Mouse (Mus musculus) testis, adult 2 months (tissue): ENCODE data around the gene Ankfn1. TPM values are rescaled to one million over a fixed set of nuclear protein-coding genes. Genes with fewer than 3 reads are reported as not detected.

ENCODE experiments used
- H3K27ac ChIP-seq: fragments of 200-500 bp; 2 replicates; pipeline ENCODE4 v1.5.1; 2012; ENCODE audit warnings: low read depth, low read length; ENCODE audit not compliant: control insufficient read depth, insufficient read depth
- H3K27me3 ChIP-seq: fragments of 200-500 bp; 2 replicates; pipeline ENCODE4 v1.6.1; 2012; ENCODE audit warnings: mild to moderate bottlenecking, low read length, moderate library complexity; ENCODE audit not compliant: control insufficient read depth, insufficient read depth
- H3K36me3 ChIP-seq: fragments of 200-500 bp; 2 replicates; pipeline ENCODE4 v1.6.1; 2012; ENCODE audit warnings: mild to moderate bottlenecking, low read length; ENCODE audit not compliant: control insufficient read depth, insufficient read depth
- H3K4me1 ChIP-seq: fragments of 200-500 bp; 2 replicates; pipeline ENCODE4 v1.6.1; 2012; ENCODE audit warnings: low read length; ENCODE audit not compliant: control insufficient read depth, insufficient read depth
- H3K4me3 ChIP-seq: fragments of 200-500 bp; 2 replicates; pipeline ENCODE4 v1.5.1; 2012; ENCODE audit warnings: low read depth, mild to moderate bottlenecking, low read length, moderate library complexity, mixed read lengths; ENCODE audit not compliant: control insufficient read depth
- CTCF ChIP-seq: fragments of 200-500 bp; IDR thresholded peaks from 2 replicates; pipeline ENCODE4 v1.5.1; 2012; ENCODE audit warnings: low read depth, mild to moderate bottlenecking, inconsistent platforms, low read length, moderate library complexity; ENCODE audit not compliant: control insufficient read depth, insufficient read depth, insufficient replicate concordance
- POLR2A ChIP-seq: fragments of 200-500 bp; IDR thresholded peaks from 2 replicates; pipeline ENCODE4 v1.6.1; 2012; ENCODE audit warnings: low read depth, mild to moderate bottlenecking, inconsistent platforms, low read length, moderate library complexity; ENCODE audit not compliant: control insufficient read depth
- polyA plus RNA-seq: library from polyadenylated mRNA; depleted of rRNA; stranded (reverse); fragments of >200 nt; gene quantifications from 2 replicates; pipeline ENCODE4 v1.2.3, GENCODE M21; 2012; rRNA removed

Gene Ankfn1
- 6.6 and 8.7 TPM in 2 replicates for polyA plus RNA-seq

DNA sequence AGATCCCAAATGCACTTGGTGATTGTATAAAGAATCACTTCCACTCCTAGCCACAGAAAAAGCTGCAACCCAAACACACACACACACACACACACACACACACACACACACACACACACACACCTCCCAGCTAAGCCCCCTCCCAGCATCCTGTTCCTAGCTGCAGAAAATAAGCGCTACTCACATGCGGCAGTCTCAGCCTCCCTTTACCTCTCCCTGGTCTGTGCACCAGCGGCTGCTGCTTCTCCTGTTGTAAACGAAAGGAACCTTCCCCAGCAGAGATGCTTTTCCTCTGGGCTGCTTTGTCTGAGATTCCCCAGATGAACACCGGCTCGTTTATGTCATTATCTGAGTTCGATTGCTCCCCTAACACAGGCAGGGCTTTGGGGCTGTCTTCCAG, at the start of gene Ankfn1:
Ankfn1 (minus strand) TSS at position 223 of the 400 bp plus-strand sequence.
- no peaks in the 10 kb centered on the region for H3K4me1 ChIP-seq
- TF ChIP-seq CTCF (no peak), POLR2A (no peak)
- H3K27ac ChIP-seq: no peak within 1 kb of the TSS
- no peak within 1 kb of the TSS for H3K4me3 ChIP-seq
- H3K36me3 ChIP-seq: no peaks in the 10 kb centered on the region
- no peaks in the 10 kb centered on the region for H3K27me3 ChIP-seq

DNA sequence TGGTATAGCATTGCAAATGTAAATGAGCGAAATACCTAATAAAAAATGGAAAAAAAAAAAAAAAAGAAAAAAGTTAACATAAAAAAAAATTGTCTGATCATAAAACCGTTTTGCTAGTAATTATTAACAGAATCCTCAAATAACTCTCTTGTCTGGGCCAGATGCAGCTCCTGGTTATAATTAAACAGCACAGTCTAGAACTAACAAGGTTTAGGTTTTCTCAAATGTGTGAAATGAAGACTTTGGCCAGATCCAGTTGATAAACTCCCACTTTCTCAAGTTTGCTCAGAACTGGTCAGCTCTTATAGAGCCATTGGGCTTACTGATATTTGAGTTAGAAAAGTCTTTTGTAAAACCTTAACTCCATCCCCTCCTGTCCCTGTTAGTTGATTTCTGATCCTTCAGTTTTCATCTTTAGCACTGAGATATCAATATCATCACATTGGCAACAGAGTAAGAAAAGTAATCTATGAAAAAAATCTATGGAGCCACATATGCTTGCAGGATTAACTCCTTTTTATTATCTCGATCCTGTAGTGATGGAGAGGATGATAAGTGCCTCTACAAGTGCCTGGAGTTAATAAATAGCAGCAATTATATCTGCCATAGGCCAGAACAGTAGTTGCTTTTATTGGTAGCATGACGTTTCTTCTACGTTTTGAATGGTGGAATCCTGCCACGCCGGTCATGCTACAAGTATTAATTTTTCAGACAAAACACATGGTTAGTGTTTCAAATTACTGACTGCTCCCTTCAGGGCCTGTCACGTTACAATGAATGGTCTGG, 46.4 kb upstream of the Ankfn1 start:
- TF ChIP-seq CTCF (no peak), POLR2A (no peak)
- Histone ChIP-seq H3K36me3 (no peaks in the 10 kb centered on the region), H3K4me3 (no peak overlapping the region), H3K4me1 (no peaks in the 10 kb centered on the region), H3K27ac (no peak overlapping the region), H3K27me3 (no peaks in the 10 kb centered on the region)

DNA sequence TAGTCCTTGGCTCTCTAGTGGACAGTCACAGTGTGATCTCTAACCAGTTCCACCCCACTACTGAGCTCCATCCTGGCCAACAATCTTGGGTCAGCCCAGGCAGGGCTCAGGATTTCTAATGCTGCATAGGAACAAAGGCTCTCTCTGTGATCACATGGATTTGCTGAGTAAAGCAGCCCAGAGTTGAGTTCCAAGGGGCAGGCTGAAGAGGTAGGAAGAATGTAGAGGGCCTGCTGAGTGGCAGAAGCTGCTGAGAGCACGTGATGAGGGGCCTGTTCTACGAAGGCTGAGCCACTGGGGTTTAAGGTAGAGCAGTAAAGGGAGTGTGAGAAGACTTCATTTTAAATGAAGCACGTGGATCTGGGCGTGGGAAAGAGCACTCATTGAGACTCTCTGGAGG, 41.1 kb upstream of the Ankfn1 start:
- TF ChIP-seq CTCF (no peak), POLR2A (no peak)
- no peak overlapping the region for H3K4me3 ChIP-seq
- no peak overlapping the region for H3K27ac ChIP-seq

DNA sequence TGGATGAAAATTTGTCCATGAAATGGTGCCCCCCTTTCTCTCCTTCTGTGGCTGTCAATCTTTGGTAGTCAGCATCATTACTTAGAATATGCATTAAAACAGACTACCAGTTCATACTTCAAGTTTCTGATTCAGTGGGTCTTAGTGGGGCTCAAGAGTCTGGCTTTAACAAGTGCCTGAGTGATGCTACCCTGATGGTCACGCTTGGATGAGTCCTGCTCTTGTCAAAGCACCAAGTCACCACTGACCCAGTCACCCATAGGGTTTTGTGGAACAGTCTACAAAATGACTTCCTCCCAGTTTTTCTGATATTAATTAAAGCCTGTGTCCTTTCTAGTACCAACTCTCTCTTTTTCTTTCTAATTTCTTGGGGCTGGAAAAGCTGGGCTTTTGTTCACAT, 34.0 kb upstream of the Ankfn1 start:
- no peak for TF ChIP-seq CTCF
- no peak for TF ChIP-seq POLR2A
- no peaks in the 10 kb centered on the region for H3K36me3 ChIP-seq
- no peaks in the 10 kb centered on the region for H3K27me3 ChIP-seq
- H3K27ac ChIP-seq: no peak overlapping the region
- H3K4me1 ChIP-seq: no peaks in the 10 kb centered on the region
- H3K4me3 ChIP-seq: no peak overlapping the region

More for the DNA sequence above, 41.1 kb upstream of the Ankfn1 start:
- Histone ChIP-seq H3K4me1 (no peaks in the 10 kb centered on the region), H3K27me3 (no peaks in the 10 kb centered on the region), H3K36me3 (no peaks in the 10 kb centered on the region)

DNA sequence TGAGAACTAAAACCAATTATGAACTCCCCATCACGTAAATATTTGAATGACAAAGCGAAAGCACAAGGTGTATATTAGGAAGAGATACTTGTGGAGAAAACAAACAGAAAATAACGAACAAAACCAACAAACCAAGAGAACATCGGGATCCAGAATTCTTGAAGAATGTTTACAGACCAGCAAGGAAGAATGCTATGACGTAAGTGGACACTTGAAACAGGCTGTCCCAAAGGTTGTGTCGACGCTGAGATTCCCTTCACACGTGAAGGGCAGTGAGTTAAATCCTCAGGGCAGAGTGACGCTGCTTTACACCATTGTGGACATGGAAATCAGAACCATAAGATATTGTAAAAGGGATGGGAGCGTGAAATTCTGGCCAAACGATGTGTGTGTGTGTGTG, 30.5 kb upstream of the Ankfn1 start:
- TF ChIP-seq POLR2A (no peak), CTCF (no peak)
- H3K27me3 ChIP-seq: no peaks in the 10 kb centered on the region
- H3K4me3 ChIP-seq: no peak overlapping the region
- H3K36me3 ChIP-seq: no peaks in the 10 kb centered on the region
- no peaks in the 10 kb centered on the region for H3K4me1 ChIP-seq
- no peak overlapping the region for H3K27ac ChIP-seq

DNA sequence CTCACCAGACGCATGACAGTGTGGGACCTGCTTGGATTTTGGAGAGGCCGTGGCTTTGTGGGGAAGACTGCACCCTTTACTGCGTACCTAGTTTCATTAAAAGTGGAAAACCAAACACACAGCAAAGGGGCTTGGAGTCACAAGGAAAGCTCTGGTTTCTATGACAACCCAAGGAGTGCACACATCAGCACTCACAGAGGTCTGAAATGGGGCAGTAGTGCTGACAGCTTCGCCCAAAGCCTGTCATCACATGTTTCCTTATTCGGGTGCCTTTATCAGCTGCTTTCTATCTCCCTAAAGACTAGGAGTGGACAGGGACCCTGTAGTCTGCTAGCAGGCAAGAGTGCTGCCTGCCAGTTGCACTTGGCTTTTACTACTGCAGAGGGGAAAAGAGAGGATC, 27.4 kb upstream of the Ankfn1 start:
- Histone ChIP-seq H3K36me3 (no peaks in the 10 kb centered on the region), H3K27me3 (no peaks in the 10 kb centered on the region), H3K27ac (no peak overlapping the region), H3K4me1 (no peaks in the 10 kb centered on the region), H3K4me3 (no peak overlapping the region)
- TF ChIP-seq POLR2A (no peak), CTCF (no peak)

DNA sequence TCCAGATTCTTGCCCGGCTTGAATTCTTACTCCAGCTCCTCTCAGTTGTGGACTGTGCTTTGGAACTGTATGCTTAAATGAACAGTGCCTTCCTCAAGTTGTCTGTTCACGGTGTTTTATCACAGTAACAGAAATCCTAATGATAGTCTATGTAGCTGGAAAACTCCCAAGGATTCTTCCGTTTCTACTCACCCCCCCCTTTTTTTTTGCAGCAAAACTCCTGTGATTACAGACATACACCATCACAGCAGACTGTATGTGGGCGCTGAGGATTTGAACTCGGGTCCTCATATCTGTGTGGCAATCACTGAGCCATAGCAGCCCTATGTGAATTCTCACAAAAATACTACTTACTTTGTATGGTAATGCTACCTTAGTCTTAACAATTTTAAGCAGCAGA, 26.5 kb upstream of the Ankfn1 start:
- Histone ChIP-seq H3K36me3 (no peaks in the 10 kb centered on the region), H3K4me3 (no peak overlapping the region), H3K27me3 (no peaks in the 10 kb centered on the region), H3K4me1 (no peaks in the 10 kb centered on the region), H3K27ac (no peak overlapping the region)
- TF ChIP-seq POLR2A (no peak), CTCF (no peak)

DNA sequence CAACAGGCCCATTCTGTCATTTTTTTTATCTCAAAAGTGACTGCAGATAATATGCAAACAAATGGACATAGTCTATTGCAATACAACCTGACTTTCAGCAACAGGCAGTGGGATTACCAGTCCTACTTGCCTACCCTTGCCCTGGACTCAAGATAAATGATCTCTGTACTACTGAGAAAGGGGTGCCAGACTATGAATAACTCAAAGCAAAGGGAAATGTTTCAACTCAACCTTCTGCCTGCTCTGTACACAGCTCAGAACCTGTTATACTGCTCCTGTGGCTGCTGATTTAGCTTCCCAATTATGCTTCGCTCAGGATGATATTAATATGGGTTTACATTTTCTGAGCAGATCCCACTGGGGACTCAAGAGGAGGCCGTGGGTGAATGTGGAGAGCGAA, 15.3 kb upstream of the Ankfn1 start:
- no peaks in the 10 kb centered on the region for H3K27me3 ChIP-seq
- TF ChIP-seq POLR2A: no peak
- TF ChIP-seq CTCF: no peak
- no peaks in the 10 kb centered on the region for H3K36me3 ChIP-seq
- no peak overlapping the region for H3K27ac ChIP-seq
- no peak overlapping the region for H3K4me3 ChIP-seq
- no peaks in the 10 kb centered on the region for H3K4me1 ChIP-seq
